Mouse (Mus musculus) naive thymus-derived CD4-positive, alpha-beta T cell, adult 2 months (primary cell): ENCODE results near the gene Ccdc110.
A peak's percentile ranks its signal among the peaks of the same experiment; 100 is the strongest.

Experiments
- DNase-seq: peaks from one replicate; pipeline ENCODE4 v3.0.0-alpha.2; 2011; ENCODE audit warnings: low read depth

Ccdc110 gene

DNA sequence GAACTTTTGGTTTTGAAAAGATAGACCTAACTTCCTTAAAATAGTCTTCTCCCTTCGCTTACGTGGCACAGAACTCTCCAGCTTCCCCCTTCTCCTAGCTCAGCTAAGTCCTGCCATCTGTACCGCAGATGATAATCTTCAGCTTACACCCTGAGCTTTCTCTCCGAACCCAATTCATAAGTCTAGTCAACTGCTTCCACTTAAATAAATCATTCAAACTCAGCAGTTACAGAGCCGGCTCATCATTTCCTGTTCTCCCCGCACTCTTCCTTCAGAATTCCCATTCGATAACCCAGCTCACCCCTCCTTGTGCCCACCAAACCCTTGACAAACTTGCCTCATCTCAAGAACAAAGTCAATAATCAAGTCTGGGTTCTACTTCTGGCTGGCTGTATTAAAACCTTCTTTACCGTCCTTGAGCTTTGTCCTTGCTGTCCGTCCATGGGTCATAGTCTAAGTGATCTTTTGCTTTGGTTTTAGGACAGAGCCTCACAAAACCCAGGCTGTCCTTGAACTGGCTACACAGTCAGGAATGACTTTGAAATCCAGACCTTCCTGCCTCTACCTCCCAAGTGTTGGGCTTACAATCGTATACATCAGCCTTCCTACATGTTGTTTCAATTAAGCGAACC is 41.5 kb downstream of the Ccdc110 start:
- DNase-seq = peak; percentile 16

DNA sequence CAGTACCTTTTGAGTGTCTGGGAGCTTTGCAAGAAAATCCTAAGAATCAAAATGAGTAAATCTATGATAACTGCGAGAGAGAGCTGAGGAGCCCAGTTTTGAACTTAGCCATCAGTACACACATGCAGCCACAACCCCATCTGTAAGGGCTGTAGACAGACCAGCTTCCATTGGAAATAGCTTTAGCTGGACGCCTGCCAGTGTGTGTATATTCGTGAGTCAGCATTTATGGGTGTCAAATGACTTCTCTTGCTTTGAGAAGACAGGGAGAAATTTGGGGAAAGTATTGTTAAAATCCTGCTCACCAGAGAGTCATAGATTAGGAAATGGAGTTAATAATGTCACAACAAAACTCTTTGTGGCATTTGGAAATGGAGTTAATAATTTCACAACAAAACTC is 52.2 kb downstream of the Ccdc110 start:
- no peak for DNase-seq

- DNase-seq = no peak
These were observed 53.8 kb downstream of the Ccdc110 start for GRCm38 (mm10) chr8:45988189-45988588.

GRCm38 (mm10) chr8:45990631-45991310 is 56.4 kb downstream of the Ccdc110 start:
- no peak for DNase-seq
